Mouse (Mus musculus) ES-E14 (cell line): Measurements from ENCODE around the gene Osbp.

Experiments
- MAFK ChIP-seq: IDR thresholded peaks from 2 replicates; pipeline ENCODE4 v1.6.1; 2014; ENCODE audit warnings: mild to moderate bottlenecking, low read depth, low read length, inconsistent platforms; ENCODE audit not compliant: insufficient read depth
- ZC3H11A ChIP-seq: IDR thresholded peaks from 2 replicates; pipeline ENCODE4 v1.6.1; 2012; ENCODE audit warnings: low read depth, mild to moderate bottlenecking, inconsistent platforms, low read length, borderline replicate concordance

DNA sequence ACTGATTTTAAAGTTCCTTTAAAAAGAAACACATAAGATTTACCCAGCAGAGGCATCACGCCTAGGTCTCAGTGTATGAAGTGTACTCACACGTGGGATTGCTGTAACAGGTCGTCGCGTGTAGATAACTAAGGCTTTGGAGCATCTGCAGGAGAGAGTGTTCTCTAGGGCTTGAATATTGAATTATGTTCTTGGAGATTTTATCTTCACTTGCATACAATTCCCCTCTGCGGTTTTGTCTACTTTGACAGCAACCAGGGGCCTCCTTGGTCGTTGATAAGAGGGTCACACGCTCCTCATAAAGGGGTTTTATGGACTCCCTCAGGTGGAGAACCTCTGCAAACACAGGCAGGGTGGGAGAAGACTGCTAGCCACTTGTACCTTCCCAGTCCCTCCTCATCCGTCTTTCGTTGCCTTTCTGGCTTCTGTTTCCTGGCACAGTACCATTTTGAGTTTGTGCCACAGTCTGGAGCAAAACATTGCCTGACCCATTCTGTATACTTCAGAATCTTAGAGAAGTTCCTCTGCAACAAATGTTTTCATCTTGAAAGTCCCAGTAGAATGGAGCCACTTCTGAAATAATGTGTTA is 26.8 kb downstream of the Osbp start:
- no peak for TF ChIP-seq MAFK
- no peak for TF ChIP-seq ZC3H11A
